Mouse (Mus musculus) forebrain, embryonic 13.5 days (tissue): Measurements from ENCODE around the gene Capn15. TPM values are rescaled to one million over a fixed set of nuclear protein-coding genes. Genes with fewer than 3 reads are reported as not detected.

Source experiments
- ATAC-seq: fragments of 200-750 bp; cut with Nextera tagmentation; 2 replicates; pipeline ENCODE4 v1.8.0; 2017
- H3K27ac ChIP-seq: fragments of 300-500 bp; sonication (generic); 2 replicates; pipeline ENCODE4 v1.5.1; 2015; ENCODE audit warnings: inconsistent platforms, mild to moderate bottlenecking, moderate library complexity
- H3K27me3 ChIP-seq: fragments of 300-500 bp; sonication (generic); 2 replicates; pipeline ENCODE4 v1.6.1; 2015; ENCODE audit warnings: mild to moderate bottlenecking, inconsistent platforms
- H3K36me3 ChIP-seq: fragments of 300-500 bp; sonication (generic); 2 replicates; pipeline ENCODE4 v1.6.1; 2015; ENCODE audit warnings: mild to moderate bottlenecking, inconsistent platforms; ENCODE audit not compliant: poor library complexity, severe bottlenecking
- H3K4me1 ChIP-seq: fragments of 300-500 bp; sonication (generic); 2 replicates; pipeline ENCODE4 v1.6.1; 2015; ENCODE audit warnings: inconsistent platforms
- H3K4me2 ChIP-seq: fragments of 300-500 bp; sonication (generic); 2 replicates; pipeline ENCODE4 v1.6.1; 2015; ENCODE audit warnings: inconsistent platforms, mild to moderate bottlenecking, moderate library complexity
- H3K4me3 ChIP-seq: fragments of 300-500 bp; sonication (generic); 2 replicates; pipeline ENCODE4 v1.5.1; 2015; ENCODE audit warnings: mild to moderate bottlenecking, inconsistent platforms
- H3K9ac ChIP-seq: fragments of 300-500 bp; sonication (generic); 2 replicates; pipeline ENCODE4 v1.6.1; 2015; ENCODE audit warnings: mild to moderate bottlenecking, inconsistent platforms
- H3K9me3 ChIP-seq: fragments of 300-500 bp; sonication (generic); replicated peaks from 2 replicates; pipeline ENCODE4 v1.6.1; 2016; ENCODE audit warnings: inconsistent platforms
- WGBS: fragments of 180-500 bp; shearing (Covaris S2); methylation state at CpG from one replicate; pipeline ENCODE4 v1.1.7; 2015; 5-methylcytosine and 5-hydroxymethylcytosine counted together
- polyA plus RNA-seq: library from polyadenylated mRNA; unstranded; fragments of >200 nt; fragmentation: Nextera tagmentation; extraction: Ambion mirVana; gene quantifications from 2 replicates; pipeline ENCODE4 v1.2.1, GENCODE M21; 2015

Capn15 gene
- polyA plus RNA-seq, 1 experiment from 2014 or later = 17.1 TPM

DNA sequence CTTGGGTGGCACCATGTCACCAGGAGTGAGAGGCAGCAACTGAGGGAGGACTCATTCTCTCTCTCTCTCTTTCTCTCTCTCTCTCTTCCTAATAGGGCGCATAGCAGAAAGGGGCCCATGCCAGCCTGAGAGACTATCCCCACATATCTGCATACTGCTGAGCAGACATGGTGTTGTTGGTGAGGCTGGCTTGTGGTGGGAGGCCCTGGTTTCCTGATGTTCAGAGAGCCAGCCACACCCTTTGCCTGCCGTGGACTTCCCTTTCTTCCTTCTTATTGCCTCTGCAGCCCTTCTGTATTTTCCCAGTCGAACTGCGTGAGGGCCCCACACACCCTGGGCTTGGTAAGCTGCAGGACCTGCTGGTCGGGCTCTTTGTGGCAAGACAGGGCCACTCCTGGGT is 4.7 kb upstream of the Capn15 start:
- WGBS = 91% methylated on average over 5 of the region's 5 CpGs
- Histone ChIP-seq H3K4me2 (no peak overlapping the region), H3K4me1 (peaks cover 3% of the 10 kb centered on the region; the same call in 1 of the 2 replicates), H3K27ac (no peak overlapping the region), H3K27me3 (no peaks in the 10 kb centered on the region), H3K9ac (no peak overlapping the region), H3K36me3 (peaks cover 66% of the 10 kb centered on the region), H3K9me3 (no peaks in the 10 kb centered on the region), H3K4me3 (no peak overlapping the region)
- ATAC-seq = no peak

DNA sequence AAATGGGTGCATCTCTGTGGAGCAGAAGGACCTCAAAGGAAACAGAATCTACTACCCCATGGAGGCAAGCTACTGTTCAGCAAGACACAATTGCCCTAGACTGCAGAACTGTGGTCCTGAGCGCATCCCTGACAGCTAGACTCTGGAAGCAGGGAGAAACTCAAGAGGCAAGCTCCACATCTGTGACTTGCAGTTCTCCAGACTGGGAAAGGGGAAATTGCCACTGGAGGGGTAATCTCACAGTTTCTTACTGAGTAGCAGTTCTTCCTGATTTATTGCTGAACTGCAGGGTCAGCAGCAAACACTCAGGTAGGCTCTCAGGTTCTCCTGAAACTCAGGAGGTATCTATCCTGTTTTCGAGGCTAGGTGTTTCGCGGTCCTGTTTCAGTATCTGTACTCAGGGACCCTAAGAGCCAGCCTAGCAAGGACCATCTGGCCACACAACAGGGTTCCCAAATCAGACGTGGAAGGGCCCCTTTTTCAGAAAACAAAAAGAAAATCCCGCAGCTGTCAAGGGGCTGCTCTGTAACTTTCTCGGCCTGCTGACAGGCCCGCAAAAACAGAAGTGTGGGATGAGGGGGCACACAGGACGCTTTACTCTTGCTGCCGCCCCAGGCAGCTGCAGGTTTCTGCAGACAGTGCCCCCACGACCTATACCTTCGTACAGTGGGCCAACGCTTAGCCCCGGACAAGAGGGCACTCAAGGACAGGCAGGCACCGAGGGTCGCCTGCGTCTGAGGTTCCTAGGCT is 865 bp downstream of the Capn15 start:
- Histone ChIP-seq H3K4me2 (peak overlapping the region; percentile 90), H3K36me3 (peaks cover 15% of the 10 kb centered on the region), H3K4me3 (peak overlapping the region; percentile 89), H3K9ac (peak overlapping the region; percentile 92), H3K27me3 (no peaks in the 10 kb centered on the region), H3K9me3 (no peaks in the 10 kb centered on the region), H3K4me1 (peaks cover 28% of the 10 kb centered on the region), H3K27ac (peak overlapping the region; percentile 79)
- 11% methylated on average over 17 of the region's 17 CpGs for WGBS
- peak; percentile 22 for ATAC-seq

DNA sequence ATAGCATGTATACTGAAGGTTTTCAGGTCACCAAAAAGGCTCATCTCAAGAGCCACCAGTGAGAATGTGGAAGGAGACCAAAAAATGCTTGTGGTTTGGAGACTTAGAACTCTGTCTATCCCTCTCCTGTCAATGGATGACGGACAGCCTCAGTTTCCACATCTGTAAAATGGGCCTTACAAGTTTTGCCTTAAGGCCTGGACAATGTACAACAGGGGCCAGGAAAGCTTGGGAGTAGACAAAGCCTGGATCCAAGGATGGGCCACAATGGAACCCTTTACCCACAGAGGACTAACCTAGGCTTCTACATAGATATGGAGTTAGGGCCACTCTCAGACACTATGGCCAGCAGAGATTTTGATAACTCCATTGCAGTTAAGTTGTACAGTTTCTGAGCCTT is 1.5 kb downstream of the Capn15 start:
- Histone ChIP-seq H3K4me2 (peak overlapping the region; percentile 90), H3K9ac (peak overlapping the region; percentile 92; the same call in 1 of the 2 replicates)
- WGBS = 100% methylated on average over 1 of the region's 1 CpGs

DNA sequence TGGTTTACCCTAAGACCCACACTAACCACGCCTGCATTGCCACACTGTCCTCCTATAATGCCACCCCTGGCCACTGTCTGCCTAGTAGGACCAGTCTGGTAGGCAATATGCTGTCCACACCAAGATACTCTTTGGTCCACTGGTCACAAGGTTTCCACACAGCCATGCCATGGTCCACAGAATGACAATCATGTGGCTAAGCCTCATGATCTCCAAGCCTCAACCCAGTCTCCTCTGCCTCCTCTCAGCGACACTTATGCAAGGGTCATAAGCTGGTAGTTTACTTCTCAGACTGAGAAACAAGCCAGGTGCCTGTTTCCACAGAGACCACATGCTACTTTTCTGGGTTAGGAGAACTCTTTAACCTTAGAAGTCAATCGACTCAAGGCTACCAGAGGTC is 2.7 kb downstream of the Capn15 start:
- peaks cover 28% of the 10 kb centered on the region for H3K4me1 ChIP-seq
- 90% methylated on average over 3 of the region's 3 CpGs for WGBS
- no peak overlapping the region for H3K4me3 ChIP-seq
- ATAC-seq = no peak
- H3K36me3 ChIP-seq = peaks cover 7% of the 10 kb centered on the region; the same call in 1 of the 2 replicates
- no peaks in the 10 kb centered on the region for H3K9me3 ChIP-seq
- H3K27me3 ChIP-seq = no peaks in the 10 kb centered on the region
- no peak overlapping the region for H3K27ac ChIP-seq
- H3K9ac ChIP-seq = no peak overlapping the region
- no peak overlapping the region for H3K4me2 ChIP-seq

More for the DNA sequence above, 1.5 kb downstream of the Capn15 start:
- Histone ChIP-seq H3K4me1 (peaks cover 28% of the 10 kb centered on the region), H3K27ac (no peak overlapping the region), H3K9me3 (no peaks in the 10 kb centered on the region), H3K36me3 (peaks cover 10% of the 10 kb centered on the region), H3K27me3 (no peaks in the 10 kb centered on the region), H3K4me3 (peak overlapping the region; percentile 89)
- ATAC-seq = no peak

DNA sequence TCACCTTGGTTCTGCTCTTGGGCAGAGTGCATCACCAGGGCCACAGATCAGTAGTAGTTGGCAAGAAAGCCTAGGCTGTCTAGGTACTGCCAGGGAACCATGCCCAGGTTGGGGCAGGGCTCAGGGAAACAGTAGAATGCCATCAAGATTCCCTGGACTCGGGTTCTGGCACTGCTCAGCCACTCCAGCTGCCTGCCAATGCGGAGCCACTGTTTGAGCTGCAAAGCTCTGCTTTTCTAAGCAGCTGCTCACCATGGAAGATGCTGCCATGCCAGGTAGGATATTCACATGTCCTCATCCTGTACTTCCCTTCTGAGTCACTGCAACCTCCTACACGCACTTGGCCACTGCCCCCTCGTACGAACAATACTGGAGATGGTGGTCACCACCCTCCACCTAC is 4.7 kb downstream of the Capn15 start:
- Histone ChIP-seq H3K4me1 (peaks cover 24% of the 10 kb centered on the region), H3K9me3 (no peaks in the 10 kb centered on the region), H3K4me3 (no peak overlapping the region), H3K27me3 (no peaks in the 10 kb centered on the region), H3K36me3 (0 out of 2 replicates have a peak, but pooled peaks cover 11% of the 10 kb centered on the region), H3K27ac (no peak overlapping the region), H3K4me2 (no peak overlapping the region), H3K9ac (no peak overlapping the region)
- ATAC-seq = no peak
- 92% methylated on average over 5 of the region's 5 CpGs for WGBS

DNA sequence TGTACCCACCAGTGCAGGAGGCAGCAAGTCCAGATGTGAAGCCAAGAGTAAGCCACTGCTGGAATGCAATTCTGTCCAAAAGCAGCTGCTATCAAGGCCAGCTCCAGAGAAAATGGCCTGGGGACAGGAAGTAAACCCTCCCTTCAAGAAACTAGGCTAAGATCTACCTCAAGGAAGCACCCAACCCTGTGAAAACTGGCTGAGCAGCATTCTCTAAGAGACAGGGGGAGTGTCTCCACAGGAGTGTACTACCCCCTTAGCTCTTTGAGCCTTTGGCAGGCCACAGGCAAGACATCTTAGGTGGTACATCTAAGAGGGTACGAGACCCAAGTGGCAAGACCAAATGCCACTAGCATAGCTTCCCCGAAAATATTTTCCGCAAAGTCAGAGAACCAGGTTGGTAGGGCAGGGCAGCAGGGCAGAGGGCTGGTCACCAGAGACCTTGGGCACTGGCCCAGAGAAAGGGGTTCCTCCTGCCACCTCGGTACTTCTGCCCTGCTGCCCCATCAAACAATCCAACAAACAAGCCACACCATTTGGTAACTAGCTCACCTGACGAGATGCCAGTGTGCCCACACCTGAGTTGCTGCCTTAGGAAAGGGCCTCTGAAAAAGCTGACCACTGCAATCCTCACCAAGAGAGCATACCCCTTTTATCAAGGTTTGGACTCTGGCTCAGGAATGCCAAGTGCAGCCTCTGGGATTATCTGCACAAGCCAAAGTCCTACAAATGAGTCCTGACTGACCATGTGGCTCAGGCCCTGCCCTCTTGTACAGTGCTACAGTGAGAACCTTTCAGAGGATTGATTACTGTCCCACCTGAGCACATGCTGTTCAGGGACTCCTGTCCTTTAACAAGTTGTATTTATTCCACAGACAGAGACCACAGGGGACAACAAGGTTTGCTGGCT is 5.5 kb downstream of the Capn15 start:
- no peak for ATAC-seq
- Histone ChIP-seq H3K27me3 (no peaks in the 10 kb centered on the region), H3K36me3 (0 out of 2 replicates have a peak, but pooled peaks cover 11% of the 10 kb centered on the region), H3K9me3 (no peaks in the 10 kb centered on the region), H3K4me1 (peaks cover 24% of the 10 kb centered on the region), H3K9ac (no peak overlapping the region), H3K27ac (no peak overlapping the region), H3K4me3 (no peak overlapping the region), H3K4me2 (no peak overlapping the region)
- WGBS = 93% methylated on average over 5 of the region's 5 CpGs

DNA sequence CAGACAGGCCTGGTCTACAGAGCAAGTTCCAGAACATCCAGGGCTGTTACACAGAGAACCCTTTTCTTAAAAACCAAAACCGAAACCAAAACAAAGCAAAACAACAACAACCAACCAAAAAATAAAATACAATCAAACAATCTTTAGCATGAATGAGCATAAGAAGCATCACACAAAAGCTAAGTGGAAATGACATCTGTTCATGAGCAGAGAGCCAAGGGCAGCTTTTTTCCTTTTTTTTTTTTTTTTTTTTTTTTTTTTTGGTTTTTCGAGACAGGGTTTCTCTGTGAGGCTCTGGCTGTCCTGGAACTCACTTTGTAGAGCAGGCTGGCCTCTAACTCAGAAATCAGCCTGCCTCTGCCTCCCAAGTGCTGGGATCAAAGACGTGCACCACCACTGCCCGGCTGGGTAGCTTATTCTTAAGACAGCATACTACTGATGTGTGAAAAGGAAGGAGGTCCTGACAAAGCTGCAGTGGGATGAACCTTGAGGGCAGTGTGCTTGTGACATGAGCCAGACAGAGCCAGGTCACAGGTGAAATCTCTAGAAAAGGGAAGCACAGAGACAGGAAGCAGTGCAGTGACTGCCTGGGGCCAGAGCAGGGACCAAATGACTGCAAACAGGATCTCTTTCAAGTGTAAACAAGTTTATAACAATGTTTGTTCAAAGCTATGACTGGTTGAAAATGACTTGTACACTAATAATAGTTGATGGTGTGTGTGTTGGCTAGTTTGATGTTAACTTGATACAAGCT is 14.5 kb downstream of the Capn15 start:
- H3K4me2 ChIP-seq = no peak overlapping the region
- no peak overlapping the region for H3K9ac ChIP-seq
- H3K9me3 ChIP-seq = no peaks in the 10 kb centered on the region
- H3K4me1 ChIP-seq = no peaks in the 10 kb centered on the region
- no peak for ATAC-seq
- H3K27me3 ChIP-seq = no peaks in the 10 kb centered on the region
- H3K27ac ChIP-seq = peak overlapping the region; percentile 40
- peaks cover 2% of the 10 kb centered on the region; the same call in 1 of the 2 replicates for H3K36me3 ChIP-seq
- H3K4me3 ChIP-seq = no peak overlapping the region
- 85% methylated on average over 4 of the region's 4 CpGs for WGBS

DNA sequence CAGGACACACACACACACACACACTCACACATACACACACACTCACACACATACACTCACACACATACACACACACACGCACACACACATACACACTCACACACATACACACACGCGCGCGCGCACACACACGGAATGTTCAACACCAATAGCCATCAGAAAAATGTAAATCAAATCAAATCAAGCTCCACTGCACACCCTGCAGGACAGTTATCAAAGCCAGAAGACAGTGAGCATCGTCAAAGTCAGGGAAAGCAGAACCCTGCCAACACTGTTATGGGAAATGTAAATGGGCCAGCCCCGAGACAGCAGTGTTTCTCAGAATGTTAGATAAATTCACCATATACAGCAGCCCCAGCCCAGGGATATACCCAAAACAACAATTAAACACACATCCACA is 15.1 kb downstream of the Capn15 start:
- Histone ChIP-seq H3K4me1 (no peaks in the 10 kb centered on the region), H3K9ac (no peak overlapping the region), H3K27ac (peak overlapping the region; percentile 40; the same call in 1 of the 2 replicates), H3K4me2 (no peak overlapping the region), H3K36me3 (peaks cover 2% of the 10 kb centered on the region; the same call in 1 of the 2 replicates), H3K4me3 (no peak overlapping the region), H3K9me3 (no peaks in the 10 kb centered on the region), H3K27me3 (no peaks in the 10 kb centered on the region)
- ATAC-seq = no peak
- 93% methylated on average over 9 of the region's 9 CpGs for WGBS

DNA sequence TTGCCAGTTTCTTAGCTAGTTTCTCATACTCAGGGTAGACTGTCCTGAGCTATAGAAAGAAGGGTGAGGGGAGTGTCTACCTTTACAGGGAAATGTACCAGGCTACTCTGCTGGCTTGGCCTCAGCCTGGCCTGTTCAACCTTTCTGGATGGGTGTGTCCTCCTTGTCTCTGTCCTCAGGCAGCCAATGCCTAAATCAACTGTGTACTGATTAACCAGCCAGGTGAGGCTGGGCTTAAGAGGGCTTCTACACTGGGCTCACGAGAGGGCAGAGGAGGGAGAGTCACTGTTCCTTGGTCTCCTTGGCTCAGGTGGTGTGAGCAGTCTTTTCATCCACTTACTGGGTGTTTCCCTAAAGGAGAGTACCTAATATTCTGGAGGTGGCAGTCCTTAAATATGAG is 17.4 kb downstream of the Capn15 start:
- no peak overlapping the region for H3K27ac ChIP-seq
- H3K4me2 ChIP-seq = no peak overlapping the region
- H3K27me3 ChIP-seq = no peaks in the 10 kb centered on the region
- H3K36me3 ChIP-seq = peaks cover 21% of the 10 kb centered on the region
- no peaks in the 10 kb centered on the region for H3K4me1 ChIP-seq
- H3K9ac ChIP-seq = no peak overlapping the region
- no peaks in the 10 kb centered on the region for H3K9me3 ChIP-seq
- H3K4me3 ChIP-seq = no peak overlapping the region
- 69% methylated on average over 1 of the region's 1 CpGs for WGBS
- no peak for ATAC-seq

DNA sequence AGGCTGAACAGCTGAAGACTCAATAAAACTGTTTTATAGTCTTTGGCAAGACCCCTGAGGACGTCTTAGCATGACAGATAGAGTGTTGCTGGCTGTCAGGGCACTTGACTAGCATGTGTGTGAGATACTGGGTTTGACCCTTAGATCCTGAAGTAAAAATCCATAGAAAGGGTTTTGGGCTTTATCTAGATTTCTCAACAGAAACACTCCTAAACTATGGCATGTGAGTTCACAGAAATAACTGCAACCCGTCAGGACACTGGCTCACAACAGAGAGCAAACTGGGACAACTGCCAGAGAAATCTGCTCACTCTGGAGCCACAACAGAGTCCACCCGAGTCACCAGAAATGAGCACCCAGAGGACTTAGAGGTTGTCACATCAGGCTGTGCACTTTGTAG is 17.9 kb downstream of the Capn15 start:
- H3K9ac ChIP-seq = no peak overlapping the region
- H3K27ac ChIP-seq = no peak overlapping the region
- H3K4me3 ChIP-seq = no peak overlapping the region
- 82% methylated on average over 3 of the region's 3 CpGs for WGBS
- peaks cover 26% of the 10 kb centered on the region for H3K36me3 ChIP-seq
- no peaks in the 10 kb centered on the region for H3K27me3 ChIP-seq
- no peaks in the 10 kb centered on the region for H3K4me1 ChIP-seq
- no peak for ATAC-seq
- no peak overlapping the region for H3K4me2 ChIP-seq
- no peaks in the 10 kb centered on the region for H3K9me3 ChIP-seq

DNA sequence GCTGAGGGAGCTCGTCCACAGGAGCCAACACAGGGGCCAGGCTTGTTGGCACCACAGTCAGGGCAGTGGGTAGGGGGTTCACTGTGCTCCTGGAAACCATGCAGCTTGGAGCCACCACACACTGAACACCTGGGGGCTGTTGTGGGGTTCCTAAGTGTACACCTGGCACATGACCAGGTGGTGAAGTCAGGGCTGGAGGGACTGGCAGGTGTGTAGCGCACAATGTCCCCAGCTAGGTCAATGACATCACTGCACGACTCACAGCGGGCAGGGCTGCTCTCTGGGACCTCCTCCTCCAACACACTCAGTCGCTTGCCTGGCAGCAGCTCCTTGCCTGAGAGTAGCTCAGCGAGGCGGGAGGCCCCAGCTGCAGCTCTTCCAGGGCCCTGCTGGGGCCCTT is 21.3 kb downstream of the Capn15 start:
- H3K4me3 ChIP-seq = no peak overlapping the region
- H3K4me1 ChIP-seq = no peaks in the 10 kb centered on the region
- ATAC-seq = no peak
- H3K4me2 ChIP-seq = no peak overlapping the region
- no peak overlapping the region for H3K9ac ChIP-seq
- no peaks in the 10 kb centered on the region for H3K9me3 ChIP-seq
- 91% methylated on average over 7 of the region's 7 CpGs for WGBS
- no peak overlapping the region for H3K27ac ChIP-seq
- H3K36me3 ChIP-seq = peaks cover 53% of the 10 kb centered on the region
- no peaks in the 10 kb centered on the region for H3K27me3 ChIP-seq
